Mouse (Mus musculus): ENCODE measurements around the gene Ascl2.

- TF ChIP-seq CTCF (IDR thresholded peaks at IDR 0.05; ENCODE audit: low read depth, low read length) (peak; percentile 51), POLR2A (IDR thresholded peaks at IDR 0.05; ENCODE audit: extremely low read depth, insufficient read depth, low read length) (no peak)
Observed at GRCm38 (mm10) chr7:143002679-143003078, 33.6 kb upstream of the Ascl2 start.

All from liver, adult 2 months (tissue).